Mouse (Mus musculus): ENCODE measurements at regions not wholly inside any gene's neighbourhood (a gene's known extent, or its start where the extent isn't known, plus 50 kb on each side); places are given as distances from the start of the nearest gene placed in this dataset.
A peak's percentile ranks its signal among the peaks of the same experiment; 100 is the strongest.
"Not testable (repeated sequence)": the region's sequence is repeated elsewhere in the genome, so short reads cannot be mapped to it uniquely, and the experiment has no call there.

GRCm38 (mm10) chr10:11787240-11787639 lies 444.0 kb downstream of the Epm2a start:
- no peaks in the 10 kb centered on the region for H3K36me3 ChIP-seq (ENCODE audit: control insufficient read depth, insufficient read depth)
- no peaks in the 10 kb centered on the region for H3K27me3 ChIP-seq (replicated peaks; ENCODE audit: control insufficient read depth, insufficient read depth, low read length)
- no peak overlapping the region for H3K4me2 ChIP-seq (replicated peaks; ENCODE audit: low read depth)
- H3K9me3 ChIP-seq (ENCODE audit: control insufficient read depth), result no peaks in the 10 kb centered on the region
- no peak overlapping the region for H3K4me3 ChIP-seq (ENCODE audit: low read depth, low read length)
- H3K9ac ChIP-seq (ENCODE audit: low read depth, low read length), result no peak overlapping the region
- ATAC-seq, result no peak
- H3K4me1 ChIP-seq (replicated peaks; ENCODE audit: control insufficient read depth, insufficient read depth, low read length), result no peaks in the 10 kb centered on the region
- H3K27ac ChIP-seq (ENCODE audit: low read depth, low read length), result no peak overlapping the region
- TF ChIP-seq CTCF (IDR thresholded peaks at IDR 0.05; ENCODE audit: low read depth), result no peak

GRCm38 (mm10) chr10:11799510-11799909 lies 456.3 kb downstream of the Epm2a start:
- ATAC-seq, result no peak
- no peaks in the 10 kb centered on the region for H3K4me1 ChIP-seq (replicated peaks; ENCODE audit: control insufficient read depth, insufficient read depth, low read length)
- TF ChIP-seq CTCF (IDR thresholded peaks at IDR 0.05; ENCODE audit: low read depth), result no peak
- H3K27ac ChIP-seq (ENCODE audit: low read depth, low read length), result no peak overlapping the region
- H3K9me3 ChIP-seq (ENCODE audit: control insufficient read depth), result 0 out of 2 replicates have a peak, but pooled peaks cover 4% of the 10 kb centered on the region
- no peak overlapping the region for H3K9ac ChIP-seq (ENCODE audit: low read depth, low read length)
- whole genome bisulfite sequencing, result 91% methylated on average over 3 of the region's 3 CpGs
- no peak overlapping the region for H3K4me2 ChIP-seq (replicated peaks; ENCODE audit: low read depth)
- H3K36me3 ChIP-seq (ENCODE audit: control insufficient read depth, insufficient read depth), result no peaks in the 10 kb centered on the region
- H3K27me3 ChIP-seq (replicated peaks; ENCODE audit: control insufficient read depth, insufficient read depth, low read length), result no peaks in the 10 kb centered on the region
- no peak overlapping the region for H3K4me3 ChIP-seq (ENCODE audit: low read depth, low read length)

- not testable (repeated sequence) for H3K27ac ChIP-seq (ENCODE audit: low read depth, low read length); H3K27me3 ChIP-seq (replicated peaks; ENCODE audit: control insufficient read depth, insufficient read depth, low read length); H3K9ac ChIP-seq (ENCODE audit: low read depth, low read length); H3K36me3 ChIP-seq (ENCODE audit: control insufficient read depth, insufficient read depth); H3K4me3 ChIP-seq (ENCODE audit: low read depth, low read length); ATAC-seq; H3K9me3 ChIP-seq (ENCODE audit: control insufficient read depth); H3K4me2 ChIP-seq (replicated peaks; ENCODE audit: low read depth); H3K4me1 ChIP-seq (replicated peaks; ENCODE audit: control insufficient read depth, insufficient read depth, low read length)
- 77% methylated on average over 13 of the region's 13 CpGs for WGBS
Observed at GRCm38 (mm10) chr10:11801372-11802230, 458.4 kb downstream of the Epm2a start.

- H3K4me3 ChIP-seq (ENCODE audit: low read depth, low read length), result no peak overlapping the region
- 74% methylated on average over 3 of the region's 3 CpGs for WGBS
- no peak for ATAC-seq
- no peak overlapping the region for H3K27ac ChIP-seq (ENCODE audit: low read depth, low read length)
- no peaks in the 10 kb centered on the region for H3K9me3 ChIP-seq (ENCODE audit: control insufficient read depth)
- H3K36me3 ChIP-seq (ENCODE audit: control insufficient read depth, insufficient read depth), result no peaks in the 10 kb centered on the region
- TF ChIP-seq CTCF (IDR thresholded peaks at IDR 0.05; ENCODE audit: low read depth), result no peak
- H3K27me3 ChIP-seq (replicated peaks; ENCODE audit: control insufficient read depth, insufficient read depth, low read length), result no peaks in the 10 kb centered on the region
- H3K4me1 ChIP-seq (replicated peaks; ENCODE audit: control insufficient read depth, insufficient read depth, low read length), result no peaks in the 10 kb centered on the region
- no peak overlapping the region for H3K9ac ChIP-seq (ENCODE audit: low read depth, low read length)
- no peak overlapping the region for H3K4me2 ChIP-seq (replicated peaks; ENCODE audit: low read depth)
Observed at GRCm38 (mm10) chr10:11809255-11809654, 466.1 kb downstream of the Epm2a start.

GRCm38 (mm10) chr10:11822418-11822959 lies 479.3 kb downstream of the Epm2a start:
- Histone ChIP-seq H3K4me3 (ENCODE audit: low read depth, low read length) (no peak overlapping the region), H3K4me2 (replicated peaks; ENCODE audit: low read depth) (no peak overlapping the region), H3K27ac (ENCODE audit: low read depth, low read length) (no peak overlapping the region), H3K9me3 (ENCODE audit: control insufficient read depth) (no peaks in the 10 kb centered on the region), H3K9ac (ENCODE audit: low read depth, low read length) (no peak overlapping the region), H3K4me1 (replicated peaks; ENCODE audit: control insufficient read depth, insufficient read depth, low read length) (no peaks in the 10 kb centered on the region), H3K27me3 (replicated peaks; ENCODE audit: control insufficient read depth, insufficient read depth, low read length) (no peaks in the 10 kb centered on the region), H3K36me3 (ENCODE audit: control insufficient read depth, insufficient read depth) (no peaks in the 10 kb centered on the region)
- 74% methylated on average over 3 of the region's 3 CpGs for WGBS
- TF ChIP-seq CTCF (IDR thresholded peaks at IDR 0.05; ENCODE audit: low read depth), result no peak
- no peak for ATAC-seq

- TF ChIP-seq CTCF (IDR thresholded peaks at IDR 0.05; ENCODE audit: low read depth), result 0 out of 2 replicates have a peak, but pooled peaks have one; percentile 2
- WGBS, result 81% methylated on average over 5 of the region's 5 CpGs
Observed at GRCm38 (mm10) chr10:11841094-11841493, 497.9 kb downstream of the Epm2a start.

More at GRCm38 (mm10) chr10:11841094-11841493, 497.9 kb downstream of the Epm2a start:
- Histone ChIP-seq H3K9ac (ENCODE audit: low read depth, low read length) (no peak overlapping the region), H3K27me3 (replicated peaks; ENCODE audit: control insufficient read depth, insufficient read depth, low read length) (no peaks in the 10 kb centered on the region), H3K9me3 (ENCODE audit: control insufficient read depth) (no peaks in the 10 kb centered on the region), H3K27ac (ENCODE audit: low read depth, low read length) (no peak overlapping the region), H3K36me3 (ENCODE audit: control insufficient read depth, insufficient read depth) (no peaks in the 10 kb centered on the region), H3K4me3 (ENCODE audit: low read depth, low read length) (no peak overlapping the region), H3K4me1 (replicated peaks; ENCODE audit: control insufficient read depth, insufficient read depth, low read length) (no peaks in the 10 kb centered on the region), H3K4me2 (replicated peaks; ENCODE audit: low read depth) (no peak overlapping the region)
- ATAC-seq, result no peak
